Mouse (Mus musculus): ENCODE measurements at regions not wholly inside any gene's neighbourhood (a gene's known extent, or its start where the extent isn't known, plus 50 kb on each side); places are given as distances from the start of the nearest gene placed in this dataset.

GRCm38 (mm10) chr10:37694041-37694690, 555.4 kb upstream of the Marcks start:
- Histone ChIP-seq H3K27ac (no peak overlapping the region), H3K9ac (no peak overlapping the region), H3K27me3 (no peaks in the 10 kb centered on the region), H3K36me3 (no peaks in the 10 kb centered on the region), H3K4me3 (replicated peaks) (no peak overlapping the region), H3K9me3 (replicated peaks) (no peaks in the 10 kb centered on the region), H3K4me2 (no peak overlapping the region), H3K4me1 (replicated peaks) (no peaks in the 10 kb centered on the region)
- DNase-seq (no peak), ATAC-seq (ENCODE audit: low read depth) (no peak)
- WGBS (ENCODE audit: insufficient replicate concordance) = 56% methylated on average over 7 of the region's 7 CpGs

- no peak overlapping the region for H3K4me2 ChIP-seq
- no peak for ATAC-seq (ENCODE audit: low read depth)
- H3K4me1 ChIP-seq (replicated peaks) = no peaks in the 10 kb centered on the region
- H3K27ac ChIP-seq = no peak overlapping the region
- H3K36me3 ChIP-seq = no peaks in the 10 kb centered on the region
- H3K9ac ChIP-seq = no peak overlapping the region
- H3K4me3 ChIP-seq (replicated peaks) = no peak overlapping the region
- no peak for DNase-seq
- no peaks in the 10 kb centered on the region for H3K27me3 ChIP-seq
- H3K9me3 ChIP-seq (replicated peaks) = no peaks in the 10 kb centered on the region
These were observed 554.1 kb upstream of the Marcks start for GRCm38 (mm10) chr10:37692851-37693250.

GRCm38 (mm10) chr10:37691939-37692338, 553.2 kb upstream of the Marcks start:
- Histone ChIP-seq H3K9ac (no peak overlapping the region), H3K36me3 (no peaks in the 10 kb centered on the region), H3K27me3 (no peaks in the 10 kb centered on the region), H3K27ac (no peak overlapping the region), H3K9me3 (replicated peaks) (no peaks in the 10 kb centered on the region), H3K4me2 (no peak overlapping the region), H3K4me1 (replicated peaks) (no peaks in the 10 kb centered on the region), H3K4me3 (replicated peaks) (no peak overlapping the region)
- ATAC-seq (ENCODE audit: low read depth) (no peak), DNase-seq (no peak)
- 50% methylated on average over 2 of the region's 2 CpGs for WGBS (ENCODE audit: insufficient replicate concordance)

GRCm38 (mm10) chr10:37683101-37683500, 544.4 kb upstream of the Marcks start:
- Histone ChIP-seq H3K27ac (no peak overlapping the region), H3K4me2 (no peak overlapping the region), H3K9ac (no peak overlapping the region), H3K36me3 (no peaks in the 10 kb centered on the region), H3K27me3 (no peaks in the 10 kb centered on the region), H3K4me3 (replicated peaks) (no peak overlapping the region), H3K4me1 (replicated peaks) (no peaks in the 10 kb centered on the region), H3K9me3 (replicated peaks) (no peaks in the 10 kb centered on the region)
- ATAC-seq (ENCODE audit: low read depth) (no peak), DNase-seq (no peak)

- Histone ChIP-seq H3K4me2 (no peak overlapping the region), H3K36me3 (no peaks in the 10 kb centered on the region), H3K27me3 (no peaks in the 10 kb centered on the region), H3K9ac (no peak overlapping the region), H3K4me1 (replicated peaks) (no peaks in the 10 kb centered on the region), H3K9me3 (replicated peaks) (no peaks in the 10 kb centered on the region), H3K27ac (no peak overlapping the region), H3K4me3 (replicated peaks) (no peak overlapping the region)
- no peak for ATAC-seq (ENCODE audit: low read depth)
- no peak for DNase-seq
These were observed 541.9 kb upstream of the Marcks start for GRCm38 (mm10) chr10:37680601-37681000.

GRCm38 (mm10) chr10:37677826-37678225, 539.1 kb upstream of the Marcks start:
- no peak overlapping the region for H3K4me2 ChIP-seq
- H3K4me3 ChIP-seq (replicated peaks) = no peak overlapping the region
- no peak overlapping the region for H3K9ac ChIP-seq
- no peak for ATAC-seq (ENCODE audit: low read depth)
- H3K36me3 ChIP-seq = no peaks in the 10 kb centered on the region
- no peak for DNase-seq
- no peaks in the 10 kb centered on the region for H3K4me1 ChIP-seq (replicated peaks)
- no peaks in the 10 kb centered on the region for H3K27me3 ChIP-seq
- H3K9me3 ChIP-seq (replicated peaks) = no peaks in the 10 kb centered on the region
- WGBS (ENCODE audit: insufficient replicate concordance) = 63% methylated on average over 1 of the region's 1 CpGs
- H3K27ac ChIP-seq = no peak overlapping the region

GRCm38 (mm10) chr10:37668827-37669226, 530.1 kb upstream of the Marcks start:
- 46% methylated on average over 2 of the region's 2 CpGs for WGBS (ENCODE audit: insufficient replicate concordance)
- Histone ChIP-seq H3K4me2 (no peak overlapping the region), H3K27me3 (no peaks in the 10 kb centered on the region), H3K9me3 (replicated peaks) (no peaks in the 10 kb centered on the region), H3K36me3 (no peaks in the 10 kb centered on the region), H3K4me3 (replicated peaks) (no peak overlapping the region), H3K9ac (no peak overlapping the region), H3K27ac (no peak overlapping the region), H3K4me1 (replicated peaks) (no peaks in the 10 kb centered on the region)
- DNase-seq = no peak
- no peak for ATAC-seq (ENCODE audit: low read depth)

GRCm38 (mm10) chr10:37667031-37667745, 528.5 kb upstream of the Marcks start:
- Histone ChIP-seq H3K27me3 (no peaks in the 10 kb centered on the region), H3K4me2 (no peak overlapping the region), H3K27ac (no peak overlapping the region), H3K4me1 (replicated peaks) (no peaks in the 10 kb centered on the region), H3K9me3 (replicated peaks) (no peaks in the 10 kb centered on the region), H3K9ac (no peak overlapping the region), H3K36me3 (no peaks in the 10 kb centered on the region), H3K4me3 (replicated peaks) (no peak overlapping the region)
- ATAC-seq (ENCODE audit: low read depth) (no peak), DNase-seq (no peak)
- WGBS (ENCODE audit: insufficient replicate concordance) = 53% methylated on average over 7 of the region's 7 CpGs

- no peaks in the 10 kb centered on the region for H3K27me3 ChIP-seq
- H3K27ac ChIP-seq = no peak overlapping the region
- DNase-seq (no peak), ATAC-seq (ENCODE audit: low read depth) (no peak)
- H3K4me1 ChIP-seq (replicated peaks) = no peaks in the 10 kb centered on the region
- H3K4me2 ChIP-seq = no peak overlapping the region
- no peaks in the 10 kb centered on the region for H3K9me3 ChIP-seq (replicated peaks)
- no peak overlapping the region for H3K9ac ChIP-seq
- H3K4me3 ChIP-seq (replicated peaks) = no peak overlapping the region
- 73% methylated on average over 2 of the region's 2 CpGs for WGBS (ENCODE audit: insufficient replicate concordance)
- no peaks in the 10 kb centered on the region for H3K36me3 ChIP-seq
These were observed 527.8 kb upstream of the Marcks start for GRCm38 (mm10) chr10:37666535-37666934.

- H3K9ac ChIP-seq = no peak overlapping the region
- no peak for ATAC-seq (ENCODE audit: low read depth)
- H3K36me3 ChIP-seq = no peaks in the 10 kb centered on the region
- no peak overlapping the region for H3K27ac ChIP-seq
- H3K4me3 ChIP-seq (replicated peaks) = no peak overlapping the region
- 68% methylated on average over 7 of the region's 7 CpGs for WGBS (ENCODE audit: insufficient replicate concordance)
- H3K4me2 ChIP-seq = no peak overlapping the region
- no peaks in the 10 kb centered on the region for H3K9me3 ChIP-seq (replicated peaks)
- no peak for DNase-seq
- no peaks in the 10 kb centered on the region for H3K27me3 ChIP-seq
- H3K4me1 ChIP-seq (replicated peaks) = no peaks in the 10 kb centered on the region
These were observed 498.4 kb upstream of the Marcks start for GRCm38 (mm10) chr10:37637001-37637562.

GRCm38 (mm10) chr10:37636421-37636820, 497.7 kb upstream of the Marcks start:
- H3K4me1 ChIP-seq (replicated peaks) = no peaks in the 10 kb centered on the region
- H3K4me3 ChIP-seq (replicated peaks) = no peak overlapping the region
- 69% methylated on average over 4 of the region's 4 CpGs for WGBS (ENCODE audit: insufficient replicate concordance)
- no peak overlapping the region for H3K27ac ChIP-seq
- no peak overlapping the region for H3K9ac ChIP-seq
- no peaks in the 10 kb centered on the region for H3K36me3 ChIP-seq
- H3K9me3 ChIP-seq (replicated peaks) = no peaks in the 10 kb centered on the region
- no peaks in the 10 kb centered on the region for H3K27me3 ChIP-seq
- H3K4me2 ChIP-seq = no peak overlapping the region
- DNase-seq = no peak
- no peak for ATAC-seq (ENCODE audit: low read depth)

- Histone ChIP-seq H3K27ac (no peak overlapping the region), H3K4me1 (replicated peaks) (no peaks in the 10 kb centered on the region), H3K4me2 (no peak overlapping the region), H3K9me3 (replicated peaks) (no peaks in the 10 kb centered on the region), H3K36me3 (no peaks in the 10 kb centered on the region), H3K9ac (no peak overlapping the region), H3K4me3 (replicated peaks) (no peak overlapping the region), H3K27me3 (no peaks in the 10 kb centered on the region)
- WGBS (ENCODE audit: insufficient replicate concordance) = 71% methylated on average over 1 of the region's 1 CpGs
- ATAC-seq (ENCODE audit: low read depth) (no peak), DNase-seq (no peak)
These were observed 491.7 kb upstream of the Marcks start for GRCm38 (mm10) chr10:37630403-37630802.

Data from liver, embryonic 13.5 days (tissue).